Mouse (Mus musculus): Measurements from ENCODE around the gene Tomm34.

GRCm38 (mm10) chr2:164010496-164010895 lies 60.5 kb downstream of the Tomm34 start:
- no peak for TF ChIP-seq CTCF (conservative IDR thresholded peaks at IDR 0.05 in 1 of 2, IDR thresholded peaks at IDR 0.05 in 1 of 2; ENCODE audit: low read depth in 2 of 2, low read length in 2 of 2)
- no peak for TF ChIP-seq MAFK (IDR thresholded peaks at IDR 0.05; ENCODE audit: insufficient replicate concordance, low read length)
- TF ChIP-seq EP300 (IDR thresholded peaks at IDR 0.05; ENCODE audit: low read length), result no peak
- TF ChIP-seq USF2 (conservative IDR thresholded peaks at IDR 0.05; ENCODE audit: low read depth, low read length), result no peak
- TF ChIP-seq ETS1 (conservative IDR thresholded peaks at IDR 0.05; ENCODE audit: low read depth, low read length), result no peak
- TF ChIP-seq POLR2A (IDR thresholded peaks at IDR 0.05; ENCODE audit: low read depth, low read length), result no peak
- TF ChIP-seq PAX5 (IDR thresholded peaks at IDR 0.05; ENCODE audit: low read length), result no peak
- no peak for TF ChIP-seq JUND (conservative IDR thresholded peaks at IDR 0.05; ENCODE audit: low read depth, low read length)
- TF ChIP-seq KAT2A (IDR thresholded peaks at IDR 0.05; ENCODE audit: insufficient replicate concordance, low read length), result no peak
- no peak for TF ChIP-seq UBTF (IDR thresholded peaks at IDR 0.05; ENCODE audit: low read depth, low read length)
- TF ChIP-seq MAX (IDR thresholded peaks at IDR 0.05; ENCODE audit: low read length), result no peak
